Mouse (Mus musculus) midbrain, postnatal 0 days (tissue): ENCODE results near the gene AL732309.1. TPM values are rescaled to one million over a fixed set of nuclear protein-coding genes. Genes with fewer than 3 reads are reported as not detected.

Experiments used
- ATAC-seq: fragments of 200-750 bp; cut with Nextera tagmentation; 2 replicates; pipeline ENCODE4 v1.8.0; 2017; ENCODE audit warnings: moderate number of reproducible peaks, mild to moderate bottlenecking, moderate TSS enrichment, moderate library complexity; ENCODE audit not compliant: low FRiP score
- DNase-seq: peaks from one replicate; pipeline ENCODE4 v3.0.0-alpha.2; 2015; ENCODE audit warnings: low spot score
- H3K27ac ChIP-seq: fragments of 300-500 bp; sonication (generic); 2 replicates; pipeline ENCODE4 v1.5.1; 2014; ENCODE audit warnings: low read depth, mild to moderate bottlenecking, low read length, mixed read lengths
- H3K27me3 ChIP-seq: fragments of 300-500 bp; sonication (generic); 2 replicates; pipeline ENCODE4 v1.6.1; 2014; ENCODE audit warnings: low read length, control low read depth, mixed read lengths; ENCODE audit not compliant: insufficient read depth
- H3K36me3 ChIP-seq: fragments of 300-500 bp; sonication (generic); 2 replicates; pipeline ENCODE4 v1.6.1; 2014; ENCODE audit warnings: low read length, control low read depth, mixed read lengths; ENCODE audit not compliant: insufficient read depth
- H3K4me1 ChIP-seq: fragments of 300-500 bp; sonication (generic); 2 replicates; pipeline ENCODE4 v1.6.1; 2014; ENCODE audit warnings: mild to moderate bottlenecking, control low read depth, antibody characterized with exemption, low read length, mixed read lengths; ENCODE audit not compliant: insufficient read depth
- H3K4me2 ChIP-seq: fragments of 300-500 bp; sonication (generic); 2 replicates; pipeline ENCODE4 v1.6.1; 2014; ENCODE audit warnings: low read depth, mild to moderate bottlenecking, low read length, mixed read lengths; ENCODE audit not compliant: poor library complexity, severe bottlenecking
- H3K4me3 ChIP-seq: fragments of 300-500 bp; sonication (generic); 2 replicates; pipeline ENCODE4 v1.5.1; 2014; ENCODE audit warnings: low read depth, mild to moderate bottlenecking, low read length, moderate library complexity
- H3K9ac ChIP-seq: fragments of 300-500 bp; sonication (generic); replicated peaks from 2 replicates; pipeline ENCODE4 v1.6.1; 2014; ENCODE audit warnings: mild to moderate bottlenecking, low read length, moderate library complexity, mixed read lengths; ENCODE audit not compliant: poor library complexity, severe bottlenecking
- H3K9me3 ChIP-seq: fragments of 300-500 bp; sonication (generic); 2 replicates; pipeline ENCODE4 v1.6.1; 2016; ENCODE audit warnings: low read length, control low read depth
- CTCF ChIP-seq: IDR thresholded peaks from 2 replicates; pipeline ENCODE4 v1.5.1; 2016; ENCODE audit warnings: antibody characterized with exemption, mild to moderate bottlenecking
- WGBS: fragments of 180-500 bp; shearing (Covaris S2); extraction: QIAGEN DNeasy Blood & Tissue Kit; methylation state at CpG from one replicate; pipeline ENCODE4 v1.1.7; 2014; 5-methylcytosine and 5-hydroxymethylcytosine counted together
- polyA plus RNA-seq: library from polyadenylated mRNA; unstranded; fragments of >200 nt; fragmentation: Nextera tagmentation; extraction: Ambion mirVana; gene quantifications from 2 replicates; pipeline ENCODE4 v1.2.1, GENCODE M21; 2015
- total RNA-seq: library from RNA; depleted of rRNA; stranded (reverse); fragments of >200 nt; gene quantifications from 2 replicates; pipeline ENCODE4 v1.2.3, GENCODE M21; 2014; rRNA removed

The AL732309.1 gene
- total RNA-seq (7.3 and 12.3 TPM in 2 replicates), polyA plus RNA-seq (2.4 and 3.0 TPM in 2 replicates)

DNA sequence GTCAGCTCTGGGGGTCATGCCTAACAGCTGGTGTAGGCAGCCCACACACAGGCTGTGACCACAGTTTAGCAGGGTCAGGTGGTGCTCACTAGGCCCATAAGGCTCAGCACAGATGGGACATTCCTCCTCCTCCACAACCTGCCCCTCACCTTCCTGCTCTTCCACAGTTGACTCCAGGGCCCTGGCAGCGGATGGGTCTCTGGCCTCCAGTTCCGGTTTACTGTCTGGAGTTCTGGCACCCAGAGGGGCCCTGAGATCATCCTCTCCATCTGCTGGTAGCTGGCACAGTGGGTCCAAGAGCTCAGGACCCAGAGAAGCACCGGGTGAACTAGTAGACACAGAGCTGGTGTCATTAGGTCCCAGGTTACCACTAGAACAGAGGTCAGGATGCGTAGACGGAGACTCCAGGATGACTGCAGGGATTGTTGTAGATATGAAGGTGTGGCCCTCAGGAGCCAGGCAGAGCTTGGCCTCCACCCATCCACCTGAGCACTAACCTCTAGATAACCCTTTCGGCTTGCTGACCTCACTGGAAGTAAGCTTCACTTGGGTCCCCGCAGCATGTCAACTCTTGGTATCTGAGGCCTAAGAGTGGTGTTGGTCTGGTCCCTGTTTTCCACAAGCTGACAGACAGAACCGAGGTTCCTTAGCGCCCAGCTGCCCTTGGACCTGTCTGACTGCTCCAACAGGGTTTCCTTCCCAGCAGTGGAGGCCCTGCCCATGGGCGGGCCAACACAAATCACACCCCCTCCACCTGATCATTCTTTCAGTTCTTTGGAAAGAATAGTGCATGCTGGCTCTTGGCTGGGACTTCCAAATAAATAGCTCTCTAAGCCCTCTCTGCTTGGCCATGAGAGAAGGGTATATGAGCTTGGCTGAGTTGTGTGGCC is at the start of gene AL732309.1:
Gene AL732309.1 (minus strand): TSS at position 681 of the 890 bp plus-strand sequence.
- DNase-seq (no peak), ATAC-seq (no peak)
- Histone ChIP-seq H3K4me1 (peaks cover 8% of the 10 kb centered on the region; the same call in 1 of the 2 replicates), H3K27me3 (no peaks in the 10 kb centered on the region), H3K36me3 (peaks cover 32% of the 10 kb centered on the region), H3K9ac (no peak within 1 kb of the TSS), H3K4me2 (no peak within 1 kb of the TSS), H3K9me3 (no peaks in the 10 kb centered on the region), H3K27ac (no peak within 1 kb of the TSS), H3K4me3 (no peak within 1 kb of the TSS)
- WGBS, result 94% methylated on average over 9 of the region's 10 CpGs
- TF ChIP-seq CTCF, result no peak

DNA sequence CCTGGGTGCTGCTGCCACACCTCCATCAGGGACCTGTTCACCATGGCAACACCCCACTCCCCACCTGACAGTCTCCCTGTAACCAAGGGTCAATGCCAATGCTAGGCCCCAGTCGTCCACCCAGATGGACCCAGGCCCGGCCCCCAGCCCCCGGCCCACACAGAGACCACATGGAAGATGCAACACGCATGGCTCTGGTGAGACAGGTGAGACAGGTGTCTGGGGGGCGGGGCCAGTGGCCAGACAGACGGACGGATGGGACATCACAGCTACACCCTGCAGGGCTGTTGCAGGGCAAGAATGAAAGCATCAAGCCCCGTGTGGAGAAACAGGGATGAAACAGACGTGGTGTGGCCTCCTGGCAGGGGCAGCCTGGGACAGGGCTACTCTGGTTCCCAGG is 47.0 kb upstream of the AL732309.1 start:
- Histone ChIP-seq H3K9ac (no peak overlapping the region), H3K4me3 (no peak overlapping the region), H3K27me3 (peaks cover 45% of the 10 kb centered on the region), H3K9me3 (no peaks in the 10 kb centered on the region), H3K36me3 (peaks cover 52% of the 10 kb centered on the region), H3K27ac (no peak overlapping the region), H3K4me2 (no peak overlapping the region), H3K4me1 (peaks cover 11% of the 10 kb centered on the region; the same call in 1 of the 2 replicates)
- TF ChIP-seq CTCF, result no peak
- no peak for DNase-seq
- 79% methylated on average over 9 of the region's 9 CpGs for WGBS
- no peak for ATAC-seq

DNA sequence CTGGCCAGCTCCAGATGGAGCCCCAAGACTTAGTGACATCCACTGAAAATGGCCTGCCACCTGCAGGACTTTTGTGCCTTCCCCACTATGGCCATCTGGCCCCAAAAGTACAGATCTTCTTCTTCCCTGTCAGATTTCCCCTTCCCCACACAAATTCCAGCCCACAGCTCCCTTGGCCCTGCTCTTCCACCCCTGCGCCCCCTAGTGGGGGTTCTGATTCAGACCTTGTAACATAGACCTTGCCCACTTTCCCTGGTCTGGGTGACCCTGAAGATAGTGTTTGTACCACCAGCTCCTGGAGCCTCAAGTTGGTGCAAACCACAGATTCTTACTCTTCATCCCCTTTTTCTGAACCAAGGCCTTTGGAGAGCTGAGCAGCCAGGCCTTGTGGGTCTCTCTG is 46.2 kb upstream of the AL732309.1 start:
- Histone ChIP-seq H3K27me3 (peaks cover 45% of the 10 kb centered on the region), H3K9ac (no peak overlapping the region), H3K4me3 (no peak overlapping the region), H3K4me1 (peaks cover 11% of the 10 kb centered on the region; the same call in 1 of the 2 replicates), H3K9me3 (no peaks in the 10 kb centered on the region), H3K36me3 (peaks cover 45% of the 10 kb centered on the region), H3K4me2 (no peak overlapping the region), H3K27ac (no peak overlapping the region)
- peak; percentile 84 for TF ChIP-seq CTCF
- WGBS, result 0% methylated on average over 1 of the region's 1 CpGs
- DNase-seq (peak; percentile 62), ATAC-seq (no peak)

DNA sequence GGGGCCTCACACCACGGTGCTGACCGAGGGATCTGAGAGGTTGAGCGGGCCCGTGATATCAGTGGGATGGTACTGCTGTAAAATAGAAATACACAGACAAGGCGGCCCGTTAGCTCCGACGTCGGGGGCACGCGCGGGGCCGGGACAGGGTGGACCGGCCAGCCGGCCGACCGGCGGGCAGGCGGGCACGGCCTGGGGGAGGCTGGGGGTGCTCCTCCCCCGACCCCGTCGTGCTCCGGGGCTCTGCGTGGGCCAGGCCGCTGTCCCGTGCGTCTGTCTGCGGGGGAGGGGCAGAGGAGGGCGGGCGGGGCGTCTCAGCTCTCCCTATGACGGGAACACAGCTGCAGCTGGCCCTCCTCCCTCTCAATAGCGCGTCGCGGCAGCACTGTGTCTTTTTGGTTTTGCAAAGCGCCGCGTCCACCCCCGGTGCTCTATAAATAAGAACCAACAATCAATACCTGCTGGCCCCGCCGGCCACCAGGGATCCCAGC is 45.4 kb upstream of the AL732309.1 start:
- DNase-seq, result no peak
- 11% methylated on average over 37 of the region's 43 CpGs for WGBS

DNA sequence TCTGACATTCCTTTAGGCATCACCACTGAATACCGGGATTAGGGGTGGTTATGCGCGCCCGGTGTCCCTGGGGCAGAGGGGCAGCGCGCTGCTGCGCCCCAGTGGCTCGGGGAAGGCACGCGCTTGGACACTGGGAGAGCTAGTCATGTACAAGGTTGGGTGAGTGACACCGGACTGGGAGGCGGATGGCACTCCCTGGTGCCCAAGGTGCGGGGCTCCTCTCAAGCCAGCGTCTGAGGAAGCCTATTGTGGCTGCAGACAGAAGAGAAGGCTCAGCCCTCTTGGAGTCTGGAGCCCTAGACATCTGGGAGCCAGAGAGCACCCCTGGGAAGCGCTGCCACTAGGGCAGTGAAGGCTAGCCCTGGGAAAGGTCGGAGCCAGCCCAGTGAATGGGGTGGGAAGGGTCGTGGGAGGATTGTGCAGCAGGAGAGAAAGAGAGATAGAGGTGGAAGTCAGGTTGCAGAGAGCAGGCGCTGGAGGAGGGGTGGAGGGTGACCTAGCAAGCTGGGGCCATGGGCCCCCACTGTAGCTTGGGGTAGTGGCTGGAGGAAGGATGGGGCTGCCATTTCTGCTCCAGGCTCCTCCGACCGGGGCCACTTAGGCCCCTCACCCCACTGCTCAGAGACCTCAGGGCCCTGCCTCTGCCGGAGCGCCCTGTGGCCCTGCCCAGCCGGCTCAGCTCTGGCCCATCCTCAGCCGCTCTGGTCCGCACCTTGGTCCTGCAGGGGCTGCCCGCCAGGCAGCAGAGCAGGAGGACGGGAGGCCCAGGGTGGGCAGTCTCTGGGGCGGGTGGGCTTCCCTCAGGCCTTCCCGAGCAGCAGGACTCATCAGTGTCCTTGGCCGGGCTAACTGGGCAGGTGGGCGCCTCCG is 44.8 kb upstream of the AL732309.1 start:
- Histone ChIP-seq H3K9ac (peak overlapping the region; percentile 29; the same call in 1 of the 2 replicates), H3K36me3 (peaks cover 34% of the 10 kb centered on the region), H3K27me3 (peaks cover 45% of the 10 kb centered on the region), H3K4me3 (peak overlapping the region; percentile 18), H3K4me2 (peak overlapping the region; percentile 50), H3K27ac (no peak overlapping the region), H3K9me3 (no peaks in the 10 kb centered on the region), H3K4me1 (peaks cover 11% of the 10 kb centered on the region; the same call in 1 of the 2 replicates)
- 11% methylated on average over 31 of the region's 32 CpGs for WGBS
- no peak; the same call in 1 of the 2 replicates for ATAC-seq
- TF ChIP-seq CTCF, result no peak
- DNase-seq, result no peak

More for the DNA sequence above, 45.4 kb upstream of the AL732309.1 start:
- no peak for ATAC-seq
- peaks cover 11% of the 10 kb centered on the region; the same call in 1 of the 2 replicates for H3K4me1 ChIP-seq
- no peaks in the 10 kb centered on the region for H3K9me3 ChIP-seq
- H3K27ac ChIP-seq, result no peak overlapping the region
- H3K36me3 ChIP-seq, result peaks cover 40% of the 10 kb centered on the region
- H3K4me3 ChIP-seq, result no peak overlapping the region
- no peak for TF ChIP-seq CTCF
- 0 out of 2 replicates have a peak overlapping the region, but pooled peaks have one; percentile 9 for H3K9ac ChIP-seq
- H3K4me2 ChIP-seq, result peak overlapping the region; percentile 28; the same call in 1 of the 2 replicates
- peaks cover 45% of the 10 kb centered on the region for H3K27me3 ChIP-seq
